Mouse (Mus musculus) adrenal gland, postnatal 10 days (tissue): ENCODE results near the gene Kcnq5. TPM values are rescaled to one million over a fixed set of nuclear protein-coding genes. Genes with fewer than 3 reads are reported as not detected.
"Not testable (repeated sequence)": the region's sequence is repeated elsewhere in the genome, so short reads cannot be mapped to it uniquely, and the experiment has no call there.

Experiments used
- DNase-seq: peaks from one replicate; pipeline ENCODE4 v3.0.0; 2021; ENCODE audit warnings: mixed read lengths
- total RNA-seq, 2 experiments: library from RNA; stranded (reverse); gene quantifications; 2 replicates each; pipeline ENCODE4 v1.2.3; 2021

Kcnq5 gene
- total RNA-seq, 2 experiments from 2014 or later: 1.6 to 3.2 TPM

DNA sequence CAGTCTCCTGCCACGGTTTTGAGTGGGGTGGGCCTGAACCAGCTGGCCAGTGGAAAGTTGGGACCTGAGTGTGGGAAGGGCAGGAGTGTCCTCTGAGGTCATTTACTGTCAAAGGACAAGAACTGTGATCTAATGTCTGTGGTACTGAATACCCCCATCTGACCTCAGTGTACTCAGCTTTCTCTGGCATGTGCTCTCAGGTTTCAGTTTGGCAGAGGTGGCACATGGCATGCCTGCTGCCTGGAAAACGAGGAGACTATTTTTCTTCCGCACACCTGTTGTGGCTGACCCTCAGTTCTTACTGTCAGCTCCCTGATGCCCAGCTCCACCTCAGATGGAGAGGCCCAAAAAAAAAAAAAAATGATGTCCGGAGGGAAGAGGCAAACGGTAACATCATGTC lies 475.5 kb downstream of the Kcnq5 start:
- DNase-seq: no peak

- DNase-seq: no peak
Observed at GRCm38 (mm10) chr1:21469311-21469710, 492.4 kb downstream of the Kcnq5 start.

DNA sequence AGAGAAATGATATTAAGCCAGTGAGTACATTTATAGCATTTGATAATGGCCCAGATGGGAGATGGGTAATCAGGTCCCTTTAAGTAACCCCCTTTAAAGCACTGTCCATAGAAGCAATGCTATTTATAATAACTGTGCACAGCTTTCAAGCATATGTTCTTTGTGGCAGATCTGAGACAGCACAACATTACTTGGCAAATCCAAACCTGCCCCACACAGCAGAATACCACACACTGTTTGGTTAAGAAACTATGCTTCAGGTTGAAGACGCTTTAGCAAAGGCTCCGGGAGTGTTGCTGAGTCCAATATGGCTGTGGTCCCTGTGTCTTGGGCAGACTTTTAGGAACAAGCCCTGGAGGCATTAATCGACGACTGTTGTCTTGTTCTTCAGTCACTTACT lies 495.3 kb downstream of the Kcnq5 start:
- no peak for DNase-seq

GRCm38 (mm10) chr1:21460941-21461689 lies 500.6 kb downstream of the Kcnq5 start:
- DNase-seq: peak; percentile 83

DNA sequence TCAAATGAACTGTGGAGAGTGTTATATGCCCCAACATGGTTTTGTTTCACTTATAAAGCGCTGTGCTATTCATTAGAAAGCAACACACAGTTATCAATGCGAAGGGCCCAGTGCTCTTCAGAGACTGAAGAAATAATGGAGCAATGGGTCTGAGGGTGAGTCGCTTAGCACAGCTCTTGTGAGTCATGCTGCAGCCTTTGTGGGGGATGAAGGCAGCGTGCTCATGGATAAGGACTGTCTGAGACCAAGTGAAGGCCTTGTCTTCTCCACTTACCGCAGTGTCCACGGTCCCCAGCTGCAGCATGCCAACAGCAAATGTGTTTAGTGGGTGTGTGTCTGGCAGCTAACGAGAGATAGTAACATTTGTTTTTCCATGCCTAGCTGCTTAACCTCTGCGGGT lies 503.2 kb downstream of the Kcnq5 start:
- no peak for DNase-seq

- DNase-seq: no peak
Observed at GRCm38 (mm10) chr1:21455971-21456370, 505.8 kb downstream of the Kcnq5 start.

GRCm38 (mm10) chr1:21448227-21448626 lies 513.5 kb downstream of the Kcnq5 start:
- peak; percentile 35 for DNase-seq

- DNase-seq: no peak
Observed at GRCm38 (mm10) chr1:21436753-21437152, 525.0 kb downstream of the Kcnq5 start.

GRCm38 (mm10) chr1:21434853-21435252 lies 526.9 kb downstream of the Kcnq5 start:
- no peak for DNase-seq

DNA sequence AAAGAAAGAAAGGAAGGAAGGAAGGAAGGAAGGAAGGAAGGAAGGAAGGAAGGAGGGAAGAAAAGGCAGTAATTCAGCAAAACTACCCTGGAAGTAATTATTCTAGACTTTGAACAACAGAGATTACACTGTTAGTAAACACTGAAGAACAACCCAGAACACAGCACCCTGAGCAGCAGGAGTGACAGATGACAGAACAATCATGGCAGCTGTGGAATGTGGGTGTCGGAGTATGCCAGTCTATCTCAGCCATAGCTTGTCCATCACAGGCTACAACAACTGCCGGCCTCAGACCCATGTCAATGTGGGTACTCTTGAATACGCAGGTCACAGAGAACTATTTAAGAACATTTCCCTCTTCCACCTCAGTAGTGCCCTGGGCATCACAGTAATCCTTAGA lies 530.1 kb downstream of the Kcnq5 start:
- no peak for DNase-seq

GRCm38 (mm10) chr1:21428079-21428478 lies 533.7 kb downstream of the Kcnq5 start:
- no peak for DNase-seq

- no peak for DNase-seq
Observed at GRCm38 (mm10) chr1:21425654-21426053, 536.1 kb downstream of the Kcnq5 start.

DNA sequence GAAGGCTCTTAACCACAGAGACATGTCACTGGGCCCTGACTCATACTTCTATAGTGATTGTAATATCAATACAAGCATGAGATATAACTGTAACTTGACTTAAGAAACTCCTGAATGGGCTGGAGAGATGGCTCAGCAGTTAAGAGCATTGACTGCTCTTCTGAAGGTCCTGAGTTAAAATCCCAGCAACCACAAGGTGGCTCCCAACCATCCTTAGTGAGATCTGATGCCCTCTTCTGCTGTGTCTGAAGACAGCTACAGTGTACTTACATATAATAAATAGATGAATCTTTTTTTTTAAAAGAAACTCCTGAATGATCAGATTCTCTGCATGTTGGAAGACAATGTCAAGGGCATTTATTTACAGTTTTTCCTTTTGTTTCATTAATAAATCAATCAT lies 542.4 kb downstream of the Kcnq5 start:
- DNase-seq: no peak

- DNase-seq: no peak
Observed at GRCm38 (mm10) chr1:21412197-21412555, 549.6 kb downstream of the Kcnq5 start.

DNA sequence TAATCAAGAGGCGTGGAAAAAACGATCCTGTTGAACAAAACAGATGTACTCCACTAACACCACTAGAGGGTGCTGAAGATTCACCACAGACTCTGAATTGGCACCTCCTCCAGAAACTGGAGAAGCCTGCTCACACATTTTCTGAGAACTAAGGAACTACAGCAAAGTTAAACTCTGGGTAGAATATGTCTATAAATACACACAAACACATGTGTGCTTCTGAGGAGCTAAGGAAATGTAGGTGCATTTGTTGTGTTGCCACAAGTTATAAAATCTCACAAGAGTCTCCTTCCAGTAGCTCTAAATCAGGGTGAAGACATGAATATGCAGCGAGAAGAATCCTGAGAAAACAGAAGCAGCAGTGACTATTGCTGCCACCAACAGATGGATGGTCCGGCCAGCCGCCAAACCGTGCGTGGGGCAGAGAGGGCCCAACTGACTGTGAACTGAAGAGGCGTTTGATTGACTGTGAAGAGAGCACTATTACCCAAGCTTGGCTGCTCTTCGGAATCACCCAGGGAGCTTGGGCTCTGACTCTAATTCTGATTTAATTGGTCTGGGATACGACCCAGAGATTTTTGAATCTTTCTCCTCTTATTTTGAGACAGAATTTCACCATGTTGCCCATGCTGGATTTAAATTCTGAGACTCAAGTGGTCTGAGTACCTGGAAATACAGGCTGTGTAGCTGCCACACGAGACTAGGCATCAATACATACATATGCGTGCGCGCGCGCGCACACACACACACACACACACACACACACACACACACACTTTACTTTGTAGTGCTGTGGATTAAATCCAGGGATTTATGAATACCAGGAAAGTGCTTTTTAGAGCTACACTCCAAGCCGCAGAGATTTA lies 550.2 kb downstream of the Kcnq5 start:
- peak; percentile 40 for DNase-seq

DNA sequence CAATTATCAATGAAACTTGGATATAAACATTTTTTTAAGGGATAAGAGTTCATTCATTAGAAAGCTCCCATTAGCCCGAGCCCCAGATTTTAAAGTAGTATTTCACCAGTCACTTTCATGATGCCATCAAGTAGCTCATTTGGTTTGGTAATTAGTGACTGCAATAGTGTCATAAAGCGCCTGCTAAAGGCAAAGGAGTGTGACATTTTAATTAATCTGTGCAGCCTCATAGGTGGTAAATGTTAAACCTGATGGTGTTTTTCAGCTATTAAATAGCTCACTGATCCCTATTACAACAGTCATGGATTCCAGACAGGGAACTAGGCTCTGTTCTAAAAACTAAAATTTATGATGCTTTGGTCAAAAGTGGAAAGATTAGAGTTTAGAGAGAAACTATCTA lies 554.5 kb downstream of the Kcnq5 start:
- DNase-seq: no peak

- no peak for DNase-seq
Observed at GRCm38 (mm10) chr1:21402804-21403203, 558.9 kb downstream of the Kcnq5 start.

- DNase-seq: no peak
Observed at GRCm38 (mm10) chr1:21391138-21391671, 570.5 kb downstream of the Kcnq5 start.

GRCm38 (mm10) chr1:21383256-21383655 lies 578.5 kb downstream of the Kcnq5 start, which contains the start of gene Khdc1b:
Gene Khdc1b, plus strand, starts transcription at chr1:21383556.
- DNase-seq: no peak

DNA sequence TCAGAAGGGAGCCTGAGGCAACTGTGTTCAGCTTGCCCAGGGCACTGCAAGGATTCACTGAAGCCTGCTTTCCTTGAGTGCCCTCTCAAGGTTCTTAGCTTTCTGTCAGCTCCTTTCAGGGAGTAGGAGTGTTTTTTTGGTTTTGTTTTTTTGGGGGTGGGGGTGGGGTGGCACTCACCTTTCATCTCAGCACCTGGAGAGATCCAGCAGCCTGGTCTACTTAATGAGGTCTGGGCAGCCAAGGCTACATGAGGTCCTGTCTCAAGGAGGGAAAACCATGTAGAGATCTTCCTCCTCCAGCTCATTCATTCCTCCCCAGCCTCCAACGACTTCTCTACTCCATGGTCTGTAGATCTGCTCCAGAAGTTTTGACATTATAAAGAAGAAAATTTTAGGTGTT lies 593.7 kb downstream of the Kcnq5 start, which contains the start of gene Khdc1c:
Khdc1c (plus strand) TSS at position 301 of the 400 bp plus-strand sequence.
- not testable (repeated sequence) for DNase-seq

- DNase-seq: no peak
Observed at GRCm38 (mm10) chr1:21349341-21349740, 612.4 kb downstream of the Kcnq5 start, which contains the start of gene Khdc1a. Gene Khdc1a, plus strand, starts transcription at chr1:21349641.
